8 mouse cellular contexts compared by ENCODE assay signal in genomic region chr11:73137591-73138501, GRCm38 (mm10). TPM values are rescaled to one million over a fixed set of nuclear protein-coding genes. Genes with fewer than 3 reads are reported as not detected.
DNase-seq lines count a peak whose midpoint lies in the region; ATAC-seq lines count a peak whose summit lies in the region.

Haspin (minus strand) TSS chr11:73138294.

- peaks cover 33% of the 10 kb centered on the region for H3K9me3 ChIP-seq in forebrain, embryonic 10.5 days
- H3K9me3 ChIP-seq in heart, embryonic 16.5 days (replicated peaks; ENCODE audit: control insufficient read depth, low read length) = no peaks in the 10 kb centered on the region
- no peaks in the 10 kb centered on the region for H3K9me3 ChIP-seq in liver, embryonic 15.5 days (replicated peaks)
- H3K9me3 ChIP-seq in neural tube, embryonic 12.5 days = no peaks in the 10 kb centered on the region

- peak within 1 kb of the TSS; percentile 81 for H3K4me2 ChIP-seq in heart, embryonic 16.5 days (ENCODE audit: low read depth, low read length)
- peak within 1 kb of the TSS; percentile 74 for H3K4me2 ChIP-seq in liver, embryonic 15.5 days
- H3K4me2 ChIP-seq in neural tube, embryonic 12.5 days (replicated peaks) = peak within 1 kb of the TSS; percentile 85

- H3K27me3 ChIP-seq in forebrain, embryonic 10.5 days (ENCODE audit: poor library complexity, severe bottlenecking) = no peaks in the 10 kb centered on the region
- no peaks in the 10 kb centered on the region for H3K27me3 ChIP-seq in heart, embryonic 16.5 days (ENCODE audit: control insufficient read depth, insufficient read depth, low read length)
- H3K27me3 ChIP-seq in liver, embryonic 15.5 days = no peaks in the 10 kb centered on the region
- no peaks in the 10 kb centered on the region for H3K27me3 ChIP-seq in neural tube, embryonic 12.5 days (replicated peaks)

- H3K9ac ChIP-seq in heart, embryonic 16.5 days (ENCODE audit: low read length) = peak within 1 kb of the TSS; percentile 82
- peak within 1 kb of the TSS; percentile 97 for H3K9ac ChIP-seq in liver, embryonic 15.5 days
- H3K9ac ChIP-seq in neural tube, embryonic 12.5 days = peak within 1 kb of the TSS; percentile 78

- ATAC-seq in CD4-positive, CD25-positive, alpha-beta regulatory T cell, adult 4 months = peak; percentile 91
- peak; percentile 91 for ATAC-seq in heart, embryonic 16.5 days (replicated peaks; ENCODE audit: extremely low read depth, insufficient read depth, low FRiP score)
- ATAC-seq in liver, embryonic 15.5 days (ENCODE audit: insufficient read depth) = peak; percentile 97
- peak; percentile 91 for ATAC-seq in neural tube, embryonic 12.5 days (ENCODE audit: low FRiP score, low read depth)

- WGBS in forebrain, embryonic 10.5 days = under 1% methylated on average over 84 of the region's 84 CpGs
- under 1% methylated on average over 84 of the region's 84 CpGs for WGBS in heart, embryonic 16.5 days
- WGBS in liver, embryonic 15.5 days (ENCODE audit: insufficient replicate concordance) = under 1% methylated on average over 84 of the region's 84 CpGs
- under 1% methylated on average over 84 of the region's 84 CpGs for WGBS in neural tube, embryonic 12.5 days

- DNase-seq in c-Kit-negative CD71-positive TER-119-positive erythroid progenitor cells, embryonic 14.5 days (ENCODE audit: low read depth, low spot score) = peak; percentile 81
- DNase-seq in forebrain, embryonic 10.5 days (ENCODE audit: extremely low spot score, low spot score) = peak; percentile 89
- peak; percentile 93 to 97 for DNase-seq in kidney, postnatal 36 days
- DNase-seq in telencephalon, adult 2 months (ENCODE audit: low read depth, low spot score) = peak; percentile 49

- H3K27ac ChIP-seq in forebrain, embryonic 10.5 days = peak within 1 kb of the TSS; percentile 94
- peak within 1 kb of the TSS; percentile 30; the same call in 1 of the 2 replicates for H3K27ac ChIP-seq in heart, embryonic 16.5 days (ENCODE audit: low read length)
- H3K27ac ChIP-seq in liver, embryonic 15.5 days (replicated peaks) = peak within 1 kb of the TSS; percentile 81
- no peak within 1 kb of the TSS for H3K27ac ChIP-seq in neural tube, embryonic 12.5 days

- H3K36me3 ChIP-seq in forebrain, embryonic 10.5 days (replicated peaks) = peaks cover 40% of the 10 kb centered on the region
- H3K36me3 ChIP-seq in heart, embryonic 16.5 days (ENCODE audit: control insufficient read depth, insufficient read depth) = 0 out of 2 replicates have a peak, but pooled peaks cover 5% of the 10 kb centered on the region
- peaks cover 16% of the 10 kb centered on the region for H3K36me3 ChIP-seq in liver, embryonic 15.5 days (replicated peaks)
- peaks cover 16% of the 10 kb centered on the region for H3K36me3 ChIP-seq in neural tube, embryonic 12.5 days

- peaks cover 42% of the 10 kb centered on the region for H3K4me1 ChIP-seq in forebrain, embryonic 10.5 days
- H3K4me1 ChIP-seq in heart, embryonic 16.5 days (ENCODE audit: control insufficient read depth, insufficient read depth, low read length) = peaks cover 26% of the 10 kb centered on the region
- peaks cover 49% of the 10 kb centered on the region for H3K4me1 ChIP-seq in liver, embryonic 15.5 days (replicated peaks)
- peaks cover 27% of the 10 kb centered on the region for H3K4me1 ChIP-seq in neural tube, embryonic 12.5 days

- H3K4me3 ChIP-seq in forebrain, embryonic 10.5 days = peak within 1 kb of the TSS; percentile 81
- H3K4me3 ChIP-seq in heart, embryonic 16.5 days (ENCODE audit: low read length) = peak within 1 kb of the TSS; percentile 79
- peak within 1 kb of the TSS; percentile 100 for H3K4me3 ChIP-seq in liver, embryonic 15.5 days (replicated peaks)
- H3K4me3 ChIP-seq in neural tube, embryonic 12.5 days = peak within 1 kb of the TSS; percentile 82

RNA-seq across cellular contexts. Expression of gene Haspin, which starts in this region (rescaled TPM):
- 1 to 10 TPM; 6.6 to 8.2 TPM for polyA plus RNA-seq in CD4-positive, CD25-positive, alpha-beta regulatory T cell, adult 4 months (2017; shearing (Covaris generic))
- 25.3 and 28.6 TPM in 2 replicates for polyA plus RNA-seq in forebrain, embryonic 10.5 days (2016; fragmentation: Nextera tagmentation; extraction: Ambion mirVana)
- 12.0 and 13.6 TPM in 2 replicates for polyA plus RNA-seq in heart, embryonic 16.5 days (2015; fragmentation: Nextera tagmentation; extraction: Ambion mirVana)
- polyA plus RNA-seq in liver, embryonic 15.5 days (2015; fragmentation: Nextera tagmentation; extraction: Ambion mirVana) = 11.8 and 12.8 TPM in 2 replicates
- polyA plus RNA-seq in neural tube, embryonic 12.5 days (2016; fragmentation: Nextera tagmentation; extraction: Ambion mirVana) = 11.0 and 11.1 TPM in 2 replicates
